Mouse (Mus musculus) testis, adult 2 months (tissue): ENCODE results near the gene Gm8011. TPM values are rescaled to one million over a fixed set of nuclear protein-coding genes. Genes with fewer than 3 reads are reported as not detected.
"Not testable (repeated sequence)": the region's sequence is repeated elsewhere in the genome, so short reads cannot be mapped to it uniquely, and the experiment has no call there.

Source experiments
- H3K27ac ChIP-seq: fragments of 200-500 bp; 2 replicates; pipeline ENCODE4 v1.5.1; 2012; ENCODE audit warnings: low read depth, low read length; ENCODE audit not compliant: control insufficient read depth, insufficient read depth
- H3K27me3 ChIP-seq: fragments of 200-500 bp; 2 replicates; pipeline ENCODE4 v1.6.1; 2012; ENCODE audit warnings: mild to moderate bottlenecking, low read length, moderate library complexity; ENCODE audit not compliant: control insufficient read depth, insufficient read depth
- H3K36me3 ChIP-seq: fragments of 200-500 bp; 2 replicates; pipeline ENCODE4 v1.6.1; 2012; ENCODE audit warnings: mild to moderate bottlenecking, low read length; ENCODE audit not compliant: control insufficient read depth, insufficient read depth
- H3K4me1 ChIP-seq: fragments of 200-500 bp; 2 replicates; pipeline ENCODE4 v1.6.1; 2012; ENCODE audit warnings: low read length; ENCODE audit not compliant: control insufficient read depth, insufficient read depth
- H3K4me3 ChIP-seq: fragments of 200-500 bp; 2 replicates; pipeline ENCODE4 v1.5.1; 2012; ENCODE audit warnings: low read depth, mild to moderate bottlenecking, low read length, moderate library complexity, mixed read lengths; ENCODE audit not compliant: control insufficient read depth
- polyA plus RNA-seq: library from polyadenylated mRNA; depleted of rRNA; stranded (reverse); fragments of >200 nt; gene quantifications from 2 replicates; pipeline ENCODE4 v1.2.3, GENCODE M21; 2012; rRNA removed

Gene Gm8011
- polyA plus RNA-seq: 0.54 and 0.77 TPM in 2 replicates

DNA sequence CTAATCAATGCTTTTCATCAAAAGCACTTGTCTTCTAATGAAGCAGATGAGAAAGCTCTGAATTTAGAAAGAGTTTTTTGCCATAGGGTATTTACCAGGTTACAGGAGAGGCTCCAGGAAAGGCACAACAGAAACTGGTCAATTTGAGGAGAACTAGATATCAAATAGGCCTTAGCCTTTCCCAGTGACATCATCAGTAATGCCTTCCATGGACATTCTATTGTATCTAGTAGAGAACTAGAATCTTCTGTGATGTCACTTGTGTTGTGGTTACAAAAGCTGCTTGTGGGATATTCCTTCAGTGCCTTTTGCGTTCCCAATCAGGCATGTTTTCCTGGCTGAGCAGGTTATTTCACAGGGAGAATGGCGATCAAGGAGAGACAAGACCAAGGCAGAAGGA, at the start of gene Gm8011:
Gm8011 (plus strand) TSS at position 301 of the 400 bp plus-strand sequence.
- not testable (repeated sequence) for H3K27me3 ChIP-seq, H3K36me3 ChIP-seq, H3K4me1 ChIP-seq, H3K27ac ChIP-seq, H3K4me3 ChIP-seq

- H3K27ac ChIP-seq, H3K27me3 ChIP-seq, H3K4me3 ChIP-seq, H3K36me3 ChIP-seq, H3K4me1 ChIP-seq: not testable (repeated sequence)
Observed at GRCm38 (mm10) chr14:42439573-42439972, 24.1 kb upstream of the Gm8011 start, which contains the start of gene Gm8005. TSS of gene Gm8005 (minus strand) at chr14:42439673.

DNA sequence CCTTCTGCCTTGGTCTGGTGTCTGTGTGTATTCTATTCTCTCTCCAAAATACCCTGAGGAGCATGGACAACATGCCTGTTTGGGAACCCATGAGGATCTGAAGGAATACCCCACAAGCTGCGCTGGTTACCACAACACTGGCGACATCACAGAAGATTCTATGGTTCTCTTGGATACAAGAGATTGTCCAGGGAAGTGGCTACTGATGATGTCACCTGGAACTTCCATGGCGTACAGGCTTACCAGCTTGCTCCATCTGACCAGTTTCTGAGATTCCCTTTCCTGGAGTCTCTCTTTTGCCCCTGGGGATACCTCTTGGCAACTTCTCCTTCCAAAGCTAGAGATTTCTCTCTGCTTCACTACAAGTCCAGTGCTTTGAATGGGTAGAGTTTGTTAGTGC, 38.6 kb downstream of the Gm8011 start, which contains the start of gene Gm8020:
Gm8020 (minus strand) TSS at position 101 of the 400 bp plus-strand sequence.
- H3K36me3 ChIP-seq, H3K27ac ChIP-seq, H3K27me3 ChIP-seq, H3K4me1 ChIP-seq, H3K4me3 ChIP-seq: not testable (repeated sequence)

Other genes with a start within 250 kb of the Gm8011 start
- 0.40 and 0.64 TPM in 2 replicates for gene Gm17026, start 203.8 kb upstream of the Gm8011 start, polyA plus RNA-seq
- gene Gm9611, start 166.5 kb upstream of the Gm8011 start, polyA plus RNA-seq: 0.51 and 1.8 TPM in 2 replicates
- 0.54 and 0.78 TPM in 2 replicates for gene Gm7995, start 153.7 kb upstream of the Gm8011 start, polyA plus RNA-seq
- gene Gm8005, start 24.2 kb upstream of the Gm8011 start, polyA plus RNA-seq: 0.21 and 0.36 TPM in 2 replicates
- 0.13 and 0.21 TPM in 2 replicates for gene Gm8020, start 38.5 kb downstream of the Gm8011 start, polyA plus RNA-seq
- gene Gm8024, start 60.4 kb downstream of the Gm8011 start, polyA plus RNA-seq: 0.23 and 0.88 TPM in 2 replicates
- gene Gm17124, start 136.0 kb downstream of the Gm8011 start, polyA plus RNA-seq: 0.17 TPM in 1 of 2 replicates, not detected in the other
- 0.11 TPM in 1 of 2 replicates, not detected in the other for gene Gm3633, start 178.0 kb downstream of the Gm8011 start, polyA plus RNA-seq
- gene Gm10378, start 192.1 kb downstream of the Gm8011 start, polyA plus RNA-seq: not detected in 2 replicates